Mouse (Mus musculus): ENCODE measurements around the gene Zbtb38. TPM values are rescaled to one million over a fixed set of nuclear protein-coding genes. Genes with fewer than 3 reads are reported as not detected.

Gene Zbtb38
- polyA plus RNA-seq, 1 experiment from 2014 or later: 11.3 TPM

DNA sequence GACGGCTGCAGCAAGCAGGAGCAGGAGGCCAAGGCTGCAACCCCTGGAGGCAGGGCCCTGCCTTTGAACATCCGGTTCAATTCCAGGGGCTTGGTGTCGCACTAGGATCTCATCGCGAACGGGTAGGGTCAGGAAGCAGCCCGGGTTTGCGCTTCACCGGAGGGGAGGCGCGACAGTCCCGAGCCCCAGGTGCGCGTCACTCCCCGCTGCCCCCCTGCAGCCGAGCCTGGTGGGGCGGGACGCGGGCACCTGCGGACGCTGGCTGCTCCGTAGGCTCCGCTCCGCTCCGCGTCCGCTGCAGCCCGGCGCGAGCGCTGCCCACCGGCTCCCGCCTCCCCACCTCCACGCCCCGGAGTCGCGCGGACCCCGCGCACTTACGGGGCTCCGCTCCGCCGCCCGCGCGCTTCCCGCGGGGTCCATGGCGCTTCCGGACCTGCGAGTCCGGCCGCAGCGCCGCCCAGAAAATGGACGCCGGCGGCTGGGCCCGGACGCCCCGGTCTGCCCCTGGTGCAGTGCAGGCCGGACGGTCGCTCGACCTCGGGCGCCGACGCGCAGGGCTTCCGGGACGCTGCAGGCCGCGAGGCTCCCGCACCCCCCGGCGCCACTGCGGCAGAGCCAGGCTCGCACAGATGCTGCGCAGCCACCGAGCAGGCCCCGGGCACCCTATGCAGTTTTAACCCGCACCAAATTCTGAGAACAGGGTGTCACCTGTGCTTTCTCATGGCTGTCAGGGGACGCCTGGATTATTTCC, 33.0 kb downstream of the Zbtb38 start:
- DNase-seq (ENCODE audit: low spot score, missing footprints) (peak; percentile 96), ATAC-seq (ENCODE audit: low FRiP score) (peak; percentile 89)
- Histone ChIP-seq H3K4me3 (ENCODE audit: low read depth, low read length) (peak overlapping the region; percentile 76), H3K9ac (ENCODE audit: low read length) (peak overlapping the region; percentile 95), H3K27ac (ENCODE audit: low read depth, low read length) (peak overlapping the region; percentile 78), H3K36me3 (ENCODE audit: control insufficient read depth, insufficient read depth, low read length) (no peaks in the 10 kb centered on the region), H3K27me3 (ENCODE audit: control insufficient read depth, insufficient read depth, low read length) (peaks cover 5% of the 10 kb centered on the region; the same call in 1 of the 2 replicates), H3K4me1 (ENCODE audit: control insufficient read depth, insufficient read depth, low read length) (peaks cover 6% of the 10 kb centered on the region; the same call in 1 of the 2 replicates), H3K9me3 (ENCODE audit: control insufficient read depth, low read length) (no peaks in the 10 kb centered on the region), H3K4me2 (peak overlapping the region; percentile 76)
- WGBS: under 1% methylated on average over 81 of the region's 85 CpGs

GRCm38 (mm10) chr9:96718888-96719287, 33.7 kb downstream of the Zbtb38 start:
- WGBS: 70% methylated on average over 10 of the region's 10 CpGs
- peak overlapping the region; percentile 76 for H3K4me3 ChIP-seq (ENCODE audit: low read depth, low read length)

DNA sequence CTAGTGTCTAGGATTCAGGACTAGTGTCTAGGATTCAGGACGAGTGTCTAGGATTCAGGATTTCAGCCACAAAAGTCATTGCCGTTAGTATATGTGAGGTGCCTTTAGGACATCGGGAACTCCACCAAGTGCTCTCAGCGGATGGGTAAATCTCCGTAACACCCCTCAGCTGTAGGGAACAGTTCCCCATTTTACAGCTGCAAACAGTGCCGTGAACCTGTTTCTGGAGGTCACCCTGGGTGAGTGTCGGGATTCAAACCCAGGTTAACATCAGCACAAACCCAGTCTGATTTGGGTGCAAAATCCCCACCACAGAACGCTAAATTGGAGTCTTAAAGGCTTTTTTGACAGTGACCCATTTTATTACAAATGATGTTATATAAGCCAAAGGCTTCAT, 34.2 kb downstream of the Zbtb38 start:
- Histone ChIP-seq H3K27me3 (ENCODE audit: control insufficient read depth, insufficient read depth, low read length) (no peaks in the 10 kb centered on the region; the same call in 1 of the 2 replicates), H3K36me3 (ENCODE audit: control insufficient read depth, insufficient read depth, low read length) (no peaks in the 10 kb centered on the region), H3K4me3 (ENCODE audit: low read depth, low read length) (no peak overlapping the region), H3K9ac (ENCODE audit: low read length) (no peak overlapping the region), H3K9me3 (ENCODE audit: control insufficient read depth, low read length) (no peaks in the 10 kb centered on the region), H3K4me2 (no peak overlapping the region), H3K27ac (ENCODE audit: low read depth, low read length) (no peak overlapping the region), H3K4me1 (ENCODE audit: control insufficient read depth, insufficient read depth, low read length) (peaks cover 6% of the 10 kb centered on the region; the same call in 1 of the 2 replicates)
- ATAC-seq (ENCODE audit: low FRiP score) (no peak), DNase-seq (ENCODE audit: low spot score, missing footprints) (no peak)
- 90% methylated on average over 8 of the region's 8 CpGs for WGBS

More at GRCm38 (mm10) chr9:96718888-96719287, 33.7 kb downstream of the Zbtb38 start:
- Histone ChIP-seq H3K4me1 (ENCODE audit: control insufficient read depth, insufficient read depth, low read length) (peaks cover 6% of the 10 kb centered on the region; the same call in 1 of the 2 replicates), H3K27me3 (ENCODE audit: control insufficient read depth, insufficient read depth, low read length) (peaks cover 2% of the 10 kb centered on the region; the same call in 1 of the 2 replicates), H3K27ac (ENCODE audit: low read depth, low read length) (peak overlapping the region; percentile 78; the same call in 1 of the 2 replicates), H3K9me3 (ENCODE audit: control insufficient read depth, low read length) (no peaks in the 10 kb centered on the region), H3K4me2 (peak overlapping the region; percentile 76), H3K36me3 (ENCODE audit: control insufficient read depth, insufficient read depth, low read length) (no peaks in the 10 kb centered on the region), H3K9ac (ENCODE audit: low read length) (peak overlapping the region; percentile 95; the same call in 1 of the 2 replicates)
- DNase-seq (ENCODE audit: low spot score, missing footprints): peak; percentile 89
- no peak for ATAC-seq (ENCODE audit: low FRiP score)

GRCm38 (mm10) chr9:96717698-96718401, 34.8 kb downstream of the Zbtb38 start:
- Histone ChIP-seq H3K9ac (ENCODE audit: low read length) (no peak overlapping the region), H3K27ac (ENCODE audit: low read depth, low read length) (no peak overlapping the region), H3K4me3 (ENCODE audit: low read depth, low read length) (no peak overlapping the region), H3K4me2 (no peak overlapping the region), H3K27me3 (ENCODE audit: control insufficient read depth, insufficient read depth, low read length) (no peaks in the 10 kb centered on the region), H3K4me1 (ENCODE audit: control insufficient read depth, insufficient read depth, low read length) (peaks cover 6% of the 10 kb centered on the region; the same call in 1 of the 2 replicates), H3K36me3 (ENCODE audit: control insufficient read depth, insufficient read depth, low read length) (no peaks in the 10 kb centered on the region), H3K9me3 (ENCODE audit: control insufficient read depth, low read length) (no peaks in the 10 kb centered on the region)
- no peak for ATAC-seq (ENCODE audit: low FRiP score)
- WGBS: 93% methylated on average over 16 of the region's 16 CpGs
- DNase-seq (ENCODE audit: low spot score, missing footprints): no peak

GRCm38 (mm10) chr9:96716735-96717444, 35.7 kb downstream of the Zbtb38 start:
- ATAC-seq (ENCODE audit: low FRiP score) (no peak), DNase-seq (ENCODE audit: low spot score, missing footprints) (no peak)
- Histone ChIP-seq H3K9me3 (ENCODE audit: control insufficient read depth, low read length) (no peaks in the 10 kb centered on the region), H3K9ac (ENCODE audit: low read length) (no peak overlapping the region), H3K4me2 (no peak overlapping the region), H3K4me1 (ENCODE audit: control insufficient read depth, insufficient read depth, low read length) (peaks cover 6% of the 10 kb centered on the region; the same call in 1 of the 2 replicates), H3K27ac (ENCODE audit: low read depth, low read length) (no peak overlapping the region), H3K27me3 (ENCODE audit: control insufficient read depth, insufficient read depth, low read length) (no peaks in the 10 kb centered on the region), H3K4me3 (ENCODE audit: low read depth, low read length) (no peak overlapping the region), H3K36me3 (ENCODE audit: control insufficient read depth, insufficient read depth, low read length) (no peaks in the 10 kb centered on the region)
- WGBS: 90% methylated on average over 14 of the region's 14 CpGs

DNA sequence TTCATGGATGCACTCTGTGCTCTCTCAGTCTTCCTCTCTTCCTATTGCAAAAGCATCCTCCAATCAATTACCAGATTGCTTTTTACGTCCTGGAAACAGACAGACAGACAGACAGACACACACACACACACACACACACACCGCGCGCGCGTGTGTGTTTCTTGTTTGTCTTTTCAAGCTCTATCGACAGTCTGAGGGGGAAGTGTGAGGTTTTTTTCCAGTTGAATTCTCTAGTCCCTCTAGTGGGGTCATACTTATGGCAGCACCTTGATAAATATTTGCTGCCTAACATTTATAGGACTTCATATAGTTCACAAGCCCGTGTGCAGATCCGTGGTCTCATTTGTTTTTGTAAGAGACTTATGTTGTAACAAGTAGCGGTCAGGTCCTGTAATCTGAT, 36.5 kb downstream of the Zbtb38 start:
- Histone ChIP-seq H3K27me3 (ENCODE audit: control insufficient read depth, insufficient read depth, low read length) (no peaks in the 10 kb centered on the region), H3K36me3 (ENCODE audit: control insufficient read depth, insufficient read depth, low read length) (no peaks in the 10 kb centered on the region), H3K4me1 (ENCODE audit: control insufficient read depth, insufficient read depth, low read length) (peaks cover 6% of the 10 kb centered on the region; the same call in 1 of the 2 replicates), H3K9ac (ENCODE audit: low read length) (no peak overlapping the region), H3K9me3 (ENCODE audit: control insufficient read depth, low read length) (no peaks in the 10 kb centered on the region), H3K27ac (ENCODE audit: low read depth, low read length) (no peak overlapping the region), H3K4me2 (no peak overlapping the region), H3K4me3 (ENCODE audit: low read depth, low read length) (no peak overlapping the region)
- DNase-seq (ENCODE audit: low spot score, missing footprints) (no peak), ATAC-seq (ENCODE audit: low FRiP score) (no peak)
- WGBS: 91% methylated on average over 10 of the region's 10 CpGs

GRCm38 (mm10) chr9:96715171-96715570, 37.5 kb downstream of the Zbtb38 start:
- Histone ChIP-seq H3K27ac (ENCODE audit: low read depth, low read length) (no peak overlapping the region), H3K9ac (ENCODE audit: low read length) (no peak overlapping the region), H3K4me1 (ENCODE audit: control insufficient read depth, insufficient read depth, low read length) (peaks cover 3% of the 10 kb centered on the region; the same call in 1 of the 2 replicates), H3K4me3 (ENCODE audit: low read depth, low read length) (no peak overlapping the region), H3K27me3 (ENCODE audit: control insufficient read depth, insufficient read depth, low read length) (no peaks in the 10 kb centered on the region), H3K4me2 (no peak overlapping the region), H3K36me3 (ENCODE audit: control insufficient read depth, insufficient read depth, low read length) (no peaks in the 10 kb centered on the region), H3K9me3 (ENCODE audit: control insufficient read depth, low read length) (no peaks in the 10 kb centered on the region)
- no peak for ATAC-seq (ENCODE audit: low FRiP score)
- 84% methylated on average over 11 of the region's 11 CpGs for WGBS
- DNase-seq (ENCODE audit: low spot score, missing footprints): no peak

- no peak overlapping the region for H3K4me3 ChIP-seq (ENCODE audit: low read depth, low read length)
- 0 out of 2 replicates have a peak, but pooled peaks have one; percentile 7 for ATAC-seq (ENCODE audit: low FRiP score)
- no peaks in the 10 kb centered on the region for H3K4me1 ChIP-seq (ENCODE audit: control insufficient read depth, insufficient read depth, low read length)
- no peaks in the 10 kb centered on the region for H3K9me3 ChIP-seq (ENCODE audit: control insufficient read depth, low read length)
- H3K27ac ChIP-seq (ENCODE audit: low read depth, low read length): no peak overlapping the region
- 85% methylated on average over 14 of the region's 14 CpGs for WGBS
- no peak for DNase-seq (ENCODE audit: low spot score, missing footprints)
- H3K4me2 ChIP-seq: no peak overlapping the region
- H3K9ac ChIP-seq (ENCODE audit: low read length): no peak overlapping the region
- no peaks in the 10 kb centered on the region for H3K27me3 ChIP-seq (ENCODE audit: control insufficient read depth, insufficient read depth, low read length)
- H3K36me3 ChIP-seq (ENCODE audit: control insufficient read depth, insufficient read depth, low read length): no peaks in the 10 kb centered on the region
Observed at GRCm38 (mm10) chr9:96713472-96714390, 38.9 kb downstream of the Zbtb38 start.

All from midbrain, embryonic 11.5 days (tissue).